Mouse (Mus musculus): Measurements from ENCODE around the gene Fry.

- TF ChIP-seq CTCF (IDR thresholded peaks at IDR 0.05; ENCODE audit: extremely low read depth, insufficient read depth, low read length) (no peak), POLR2A (IDR thresholded peaks at IDR 0.05; ENCODE audit: extremely low read depth, insufficient read depth, low read length) (no peak)
These were observed 299.6 kb downstream of the Fry start for GRCm38 (mm10) chr5:150418035-150418434.
